Mouse (Mus musculus): Measurements from ENCODE around the gene Cckbr. TPM values are rescaled to one million over a fixed set of nuclear protein-coding genes. Genes with fewer than 3 reads are reported as not detected.

Cckbr gene
- polyA plus RNA-seq, 1 experiment from 2014 or later = 0.10 TPM

- no peaks in the 10 kb centered on the region for H3K27me3 ChIP-seq (ENCODE audit: control insufficient read depth, insufficient read depth, low read length)
Measured at GRCm38 (mm10) chr7:105519771-105520170, 94.2 kb downstream of the Cckbr start.

GRCm38 (mm10) chr7:105520201-105520600, 94.7 kb downstream of the Cckbr start:
- Histone ChIP-seq H3K27ac (replicated peaks; ENCODE audit: low read depth, low read length) (no peak overlapping the region), H3K4me2 (ENCODE audit: low read depth, low read length) (no peak overlapping the region), H3K9ac (replicated peaks; ENCODE audit: low read length) (no peak overlapping the region), H3K9me3 (replicated peaks; ENCODE audit: control insufficient read depth, low read length) (no peaks in the 10 kb centered on the region), H3K27me3 (ENCODE audit: control insufficient read depth, insufficient read depth, low read length) (no peaks in the 10 kb centered on the region), H3K4me1 (ENCODE audit: control insufficient read depth, insufficient read depth, low read length) (no peaks in the 10 kb centered on the region), H3K36me3 (replicated peaks; ENCODE audit: control insufficient read depth, insufficient read depth, low read depth, low read length) (no peaks in the 10 kb centered on the region), H3K4me3 (ENCODE audit: low read depth, low read length) (no peak overlapping the region)
- WGBS = 14% methylated on average over 6 of the region's 6 CpGs
- no peak for ATAC-seq (replicated peaks; ENCODE audit: insufficient number of reproducible peaks, low FRiP score, low TSS enrichment, low read depth)
- no peak for DNase-seq (ENCODE audit: low spot score)

More at GRCm38 (mm10) chr7:105519771-105520170, 94.2 kb downstream of the Cckbr start:
- no peaks in the 10 kb centered on the region for H3K4me1 ChIP-seq (ENCODE audit: control insufficient read depth, insufficient read depth, low read length)
- no peak for DNase-seq (ENCODE audit: low spot score)
- H3K4me2 ChIP-seq (ENCODE audit: low read depth, low read length) = no peak overlapping the region
- WGBS = 73% methylated on average over 2 of the region's 2 CpGs
- no peak overlapping the region for H3K27ac ChIP-seq (replicated peaks; ENCODE audit: low read depth, low read length)
- no peak overlapping the region for H3K9ac ChIP-seq (replicated peaks; ENCODE audit: low read length)
- ATAC-seq (replicated peaks; ENCODE audit: insufficient number of reproducible peaks, low FRiP score, low TSS enrichment, low read depth) = no peak
- H3K36me3 ChIP-seq (replicated peaks; ENCODE audit: control insufficient read depth, insufficient read depth, low read depth, low read length) = no peaks in the 10 kb centered on the region
- H3K9me3 ChIP-seq (replicated peaks; ENCODE audit: control insufficient read depth, low read length) = no peaks in the 10 kb centered on the region
- no peak overlapping the region for H3K4me3 ChIP-seq (ENCODE audit: low read depth, low read length)

Other genes starting within 250 kb of the Cckbr start
- not detected in 2 replicates for gene Olfr685, start 239.7 kb upstream of the Cckbr start, polyA plus RNA-seq (2014; fragmentation: Nextera tagmentation; extraction: Ambion mirVana)
- not detected in 2 replicates for gene Olfr686, start 218.2 kb upstream of the Cckbr start, polyA plus RNA-seq (2014; fragmentation: Nextera tagmentation; extraction: Ambion mirVana)
- not detected in 2 replicates for gene Olfr688, start 137.6 kb upstream of the Cckbr start, polyA plus RNA-seq (2014; fragmentation: Nextera tagmentation; extraction: Ambion mirVana)
- gene Olfr689, start 114.6 kb upstream of the Cckbr start, polyA plus RNA-seq (2014; fragmentation: Nextera tagmentation; extraction: Ambion mirVana) = not detected in 2 replicates
- gene Olfr690, start 91.6 kb upstream of the Cckbr start, polyA plus RNA-seq (2014; fragmentation: Nextera tagmentation; extraction: Ambion mirVana) = not detected in 2 replicates
- not detected in 2 replicates for gene Olfr691, start 83.5 kb upstream of the Cckbr start, polyA plus RNA-seq (2014; fragmentation: Nextera tagmentation; extraction: Ambion mirVana)
- not detected in 2 replicates for gene Olfr692, start 57.5 kb upstream of the Cckbr start, polyA plus RNA-seq (2014; fragmentation: Nextera tagmentation; extraction: Ambion mirVana)
- gene Gm5901, start 50.7 kb upstream of the Cckbr start, polyA plus RNA-seq (2014; fragmentation: Nextera tagmentation; extraction: Ambion mirVana) = not detected in 2 replicates
- 26.7 and 30.3 TPM in 2 replicates for gene Fam160a2, start 25.7 kb upstream of the Cckbr start, polyA plus RNA-seq (2014; fragmentation: Nextera tagmentation; extraction: Ambion mirVana)
- 0.11 TPM in 1 of 2 replicates, not detected in the other for gene Cnga4, start 21.2 kb upstream of the Cckbr start, polyA plus RNA-seq (2014; fragmentation: Nextera tagmentation; extraction: Ambion mirVana)
- 23.9 and 25.7 TPM in 2 replicates for gene Cavin3, start 56.6 kb downstream of the Cckbr start, polyA plus RNA-seq (2014; fragmentation: Nextera tagmentation; extraction: Ambion mirVana)
- gene Smpd1, start 128.6 kb downstream of the Cckbr start, polyA plus RNA-seq (2014; fragmentation: Nextera tagmentation; extraction: Ambion mirVana) = 38.5 and 45.2 TPM in 2 replicates
- gene Apbb1, start 155.9 kb downstream of the Cckbr start, polyA plus RNA-seq (2014; fragmentation: Nextera tagmentation; extraction: Ambion mirVana) = 59.7 and 68.7 TPM in 2 replicates
- gene Hpx, start 174.4 kb downstream of the Cckbr start, polyA plus RNA-seq (2014; fragmentation: Nextera tagmentation; extraction: Ambion mirVana) = 0.14 and 0.59 TPM in 2 replicates
- gene Trim3, start 207.8 kb downstream of the Cckbr start, polyA plus RNA-seq (2014; fragmentation: Nextera tagmentation; extraction: Ambion mirVana) = 19.2 and 23.6 TPM in 2 replicates
- 150 and 152 TPM in 2 replicates for gene Timm10b, start 214.3 kb downstream of the Cckbr start, polyA plus RNA-seq (2014; fragmentation: Nextera tagmentation; extraction: Ambion mirVana)
- gene Arfip2, start 214.7 kb downstream of the Cckbr start, polyA plus RNA-seq (2014; fragmentation: Nextera tagmentation; extraction: Ambion mirVana) = 71.2 and 76.3 TPM in 2 replicates
- 7.7 and 11.4 TPM in 2 replicates for gene Gm45799, start 214.8 kb downstream of the Cckbr start, polyA plus RNA-seq (2014; fragmentation: Nextera tagmentation; extraction: Ambion mirVana)
- 0.28 and 1.4 TPM in 2 replicates for gene Dnhd1, start 225.1 kb downstream of the Cckbr start, polyA plus RNA-seq (2014; fragmentation: Nextera tagmentation; extraction: Ambion mirVana)

Measured in embryonic facial prominence, embryonic 11.5 days (tissue).